Mouse (Mus musculus): Measurements from ENCODE around the gene Traf7. TPM values are rescaled to one million over a fixed set of nuclear protein-coding genes. Genes with fewer than 3 reads are reported as not detected.

Gene Traf7
- polyA plus RNA-seq, 1 experiment: 112 TPM

- Histone ChIP-seq H3K27me3 (ENCODE audit: control insufficient read depth, insufficient read depth, insufficient read length) (no peaks in the 10 kb centered on the region), H3K4me3 (no peak overlapping the region), H3ac (ENCODE audit: control insufficient read depth, insufficient read length) (no peak overlapping the region), H3K36me3 (ENCODE audit: control insufficient read depth, insufficient read depth) (peaks cover 26% of the 10 kb centered on the region), H3K79me2 (ENCODE audit: control insufficient read depth, insufficient read depth) (peaks cover 17% of the 10 kb centered on the region), H3K4me2 (ENCODE audit: low read depth) (peak overlapping the region; percentile 46)
- TF ChIP-seq MYOG (IDR thresholded peaks at IDR 0.05; ENCODE audit: control insufficient read depth in 1 of 3, insufficient read depth in 1 of 3, insufficient read length in 2 of 3, low read depth in 2 of 3): peak in 2 of 3 experiments; percentile 8 to 77
- TF ChIP-seq USF1 (IDR thresholded peaks at IDR 0.05; ENCODE audit: low read depth): no peak
- peak in 1 of 3 experiments; percentile 50 for TF ChIP-seq MYOD1 (IDR thresholded peaks at IDR 0.05; ENCODE audit: control insufficient read depth in 1 of 3, insufficient read length in 2 of 3, low read depth in 2 of 3)
- TF ChIP-seq POLR2A (IDR thresholded peaks at IDR 0.05; ENCODE audit: insufficient read length, low read depth): no peak
- no peak for TF ChIP-seq SRF (IDR thresholded peaks at IDR 0.05; ENCODE audit: control insufficient read depth, insufficient read length, low read depth)
- TF ChIP-seq E2F4 (IDR thresholded peaks at IDR 0.05; ENCODE audit: insufficient read depth): no peak
Measured at GRCm38 (mm10) chr17:24567034-24567779, 39.5 kb upstream of the Traf7 start.

- TF ChIP-seq POLR2A (IDR thresholded peaks at IDR 0.05; ENCODE audit: insufficient read length, low read depth): no peak
- no peak for TF ChIP-seq TCF12 (IDR thresholded peaks at IDR 0.05; ENCODE audit: insufficient read depth, poor library complexity, severe bottlenecking)
- TF ChIP-seq SRF (IDR thresholded peaks at IDR 0.05; ENCODE audit: control insufficient read depth, insufficient read length, low read depth): no peak
- no peak for TF ChIP-seq CEBPB (IDR thresholded peaks at IDR 0.05; ENCODE audit: insufficient read depth, poor library complexity, severe bottlenecking)
- TF ChIP-seq MAX (IDR thresholded peaks at IDR 0.05; ENCODE audit: low read depth): no peak
- no peak for TF ChIP-seq TCF3 (IDR thresholded peaks at IDR 0.05; ENCODE audit: insufficient read length, low read depth)
- no peak for TF ChIP-seq USF1 (IDR thresholded peaks at IDR 0.05; ENCODE audit: low read depth)
- no peak for TF ChIP-seq E2F4 (IDR thresholded peaks at IDR 0.05; ENCODE audit: insufficient read depth)
- no peak for TF ChIP-seq REST (IDR thresholded peaks at IDR 0.05; ENCODE audit: insufficient read depth, insufficient read length)
- TF ChIP-seq MYOG (IDR thresholded peaks at IDR 0.05; ENCODE audit: control insufficient read depth in 1 of 3, insufficient read depth in 1 of 3, insufficient read length in 2 of 3, low read depth in 2 of 3): no peak
- TF ChIP-seq MYOD1 (IDR thresholded peaks at IDR 0.05; ENCODE audit: control insufficient read depth in 1 of 3, insufficient read length in 2 of 3, low read depth in 2 of 3): no peak
- no peak for TF ChIP-seq POLR2AphosphoS2 (IDR thresholded peaks at IDR 0.05; ENCODE audit: insufficient read length, low read depth)
- H3K36me3 ChIP-seq (ENCODE audit: control insufficient read depth, insufficient read depth): peaks cover 22% of the 10 kb centered on the region
Measured at GRCm38 (mm10) chr17:24565792-24566191, 38.1 kb upstream of the Traf7 start.

GRCm38 (mm10) chr17:24565092-24565491 is 37.4 kb upstream of the Traf7 start:
- Histone ChIP-seq H3ac (ENCODE audit: control insufficient read depth, insufficient read length) (no peak overlapping the region), H3K27me3 (ENCODE audit: control insufficient read depth, insufficient read depth, insufficient read length) (no peaks in the 10 kb centered on the region), H3K79me2 (ENCODE audit: control insufficient read depth, insufficient read depth) (peaks cover 37% of the 10 kb centered on the region), H3K4me2 (ENCODE audit: low read depth) (no peak overlapping the region), H3K4me3 (no peak overlapping the region), H3K36me3 (ENCODE audit: control insufficient read depth, insufficient read depth) (peaks cover 16% of the 10 kb centered on the region)
- TF ChIP-seq POLR2A (IDR thresholded peaks at IDR 0.05; ENCODE audit: insufficient read length, low read depth) (no peak), TCF3 (IDR thresholded peaks at IDR 0.05; ENCODE audit: insufficient read length, low read depth) (no peak), E2F4 (IDR thresholded peaks at IDR 0.05; ENCODE audit: insufficient read depth) (no peak), TCF12 (IDR thresholded peaks at IDR 0.05; ENCODE audit: insufficient read depth, poor library complexity, severe bottlenecking) (no peak), POLR2AphosphoS2 (IDR thresholded peaks at IDR 0.05; ENCODE audit: insufficient read length, low read depth) (no peak), MAX (IDR thresholded peaks at IDR 0.05; ENCODE audit: low read depth) (no peak), SRF (IDR thresholded peaks at IDR 0.05; ENCODE audit: control insufficient read depth, insufficient read length, low read depth) (no peak), MYOG (IDR thresholded peaks at IDR 0.05; ENCODE audit: control insufficient read depth in 1 of 3, insufficient read depth in 1 of 3, insufficient read length in 2 of 3, low read depth in 2 of 3) (no peak)

More at GRCm38 (mm10) chr17:24565792-24566191, 38.1 kb upstream of the Traf7 start:
- H3K4me3 ChIP-seq: no peak overlapping the region
- no peaks in the 10 kb centered on the region for H3K27me3 ChIP-seq (ENCODE audit: control insufficient read depth, insufficient read depth, insufficient read length)
- H3K4me2 ChIP-seq (ENCODE audit: low read depth): no peak overlapping the region
- H3ac ChIP-seq (ENCODE audit: control insufficient read depth, insufficient read length): no peak overlapping the region
- peaks cover 30% of the 10 kb centered on the region for H3K79me2 ChIP-seq (ENCODE audit: control insufficient read depth, insufficient read depth)

- Histone ChIP-seq H3K4me2 (ENCODE audit: low read depth) (no peak overlapping the region), H3K79me2 (ENCODE audit: control insufficient read depth, insufficient read depth) (peaks cover 43% of the 10 kb centered on the region), H3ac (ENCODE audit: control insufficient read depth, insufficient read length) (no peak overlapping the region), H3K4me3 (no peak overlapping the region), H3K27me3 (ENCODE audit: control insufficient read depth, insufficient read depth, insufficient read length) (no peaks in the 10 kb centered on the region), H3K36me3 (ENCODE audit: control insufficient read depth, insufficient read depth) (peaks cover 14% of the 10 kb centered on the region)
- no peak for TF ChIP-seq MAX (IDR thresholded peaks at IDR 0.05; ENCODE audit: low read depth)
- peak in 2 of 3 experiments; percentile 34 to 74 for TF ChIP-seq MYOG (IDR thresholded peaks at IDR 0.05; ENCODE audit: control insufficient read depth in 1 of 3, insufficient read depth in 1 of 3, insufficient read length in 2 of 3, low read depth in 2 of 3)
- TF ChIP-seq TCF12 (IDR thresholded peaks at IDR 0.05; ENCODE audit: insufficient read depth, poor library complexity, severe bottlenecking): no peak
- TF ChIP-seq MYOD1 (IDR thresholded peaks at IDR 0.05; ENCODE audit: control insufficient read depth in 1 of 3, insufficient read length in 2 of 3, low read depth in 2 of 3): peak in 2 of 3 experiments; percentile 10 to 55
Measured at GRCm38 (mm10) chr17:24564422-24564821, 36.7 kb upstream of the Traf7 start.

- peaks cover 50% of the 10 kb centered on the region for H3K79me2 ChIP-seq (ENCODE audit: control insufficient read depth, insufficient read depth)
- H3K36me3 ChIP-seq (ENCODE audit: control insufficient read depth, insufficient read depth): peaks cover 10% of the 10 kb centered on the region
- H3K4me3 ChIP-seq: no peak overlapping the region
- no peak for TF ChIP-seq POLR2A (IDR thresholded peaks at IDR 0.05; ENCODE audit: insufficient read length, low read depth)
- no peak for TF ChIP-seq MYOD1 (IDR thresholded peaks at IDR 0.05; ENCODE audit: control insufficient read depth in 1 of 3, insufficient read length in 2 of 3, low read depth in 2 of 3)
- TF ChIP-seq SRF (IDR thresholded peaks at IDR 0.05; ENCODE audit: control insufficient read depth, insufficient read length, low read depth): no peak
- TF ChIP-seq USF1 (IDR thresholded peaks at IDR 0.05; ENCODE audit: low read depth): no peak
- no peak for TF ChIP-seq E2F4 (IDR thresholded peaks at IDR 0.05; ENCODE audit: insufficient read depth)
- no peak for TF ChIP-seq REST (IDR thresholded peaks at IDR 0.05; ENCODE audit: insufficient read depth, insufficient read length)
- no peak for TF ChIP-seq TCF3 (IDR thresholded peaks at IDR 0.05; ENCODE audit: insufficient read length, low read depth)
- no peak for TF ChIP-seq POLR2AphosphoS2 (IDR thresholded peaks at IDR 0.05; ENCODE audit: insufficient read length, low read depth)
- no peak for TF ChIP-seq TCF12 (IDR thresholded peaks at IDR 0.05; ENCODE audit: insufficient read depth, poor library complexity, severe bottlenecking)
- TF ChIP-seq CEBPB (IDR thresholded peaks at IDR 0.05; ENCODE audit: insufficient read depth, poor library complexity, severe bottlenecking): no peak
- TF ChIP-seq MAX (IDR thresholded peaks at IDR 0.05; ENCODE audit: low read depth): no peak
- TF ChIP-seq MYOG (IDR thresholded peaks at IDR 0.05; ENCODE audit: control insufficient read depth in 1 of 3, insufficient read depth in 1 of 3, insufficient read length in 2 of 3, low read depth in 2 of 3): no peak
- no peaks in the 10 kb centered on the region for H3K27me3 ChIP-seq (ENCODE audit: control insufficient read depth, insufficient read depth, insufficient read length)
- no peak overlapping the region for H3K4me2 ChIP-seq (ENCODE audit: low read depth)
- H3ac ChIP-seq (ENCODE audit: control insufficient read depth, insufficient read length): no peak overlapping the region
Measured at GRCm38 (mm10) chr17:24563638-24564037, 35.9 kb upstream of the Traf7 start.

Data from myocyte (in vitro differentiated cells).